Mouse (Mus musculus): Measurements from ENCODE around the gene Rere.

DNA sequence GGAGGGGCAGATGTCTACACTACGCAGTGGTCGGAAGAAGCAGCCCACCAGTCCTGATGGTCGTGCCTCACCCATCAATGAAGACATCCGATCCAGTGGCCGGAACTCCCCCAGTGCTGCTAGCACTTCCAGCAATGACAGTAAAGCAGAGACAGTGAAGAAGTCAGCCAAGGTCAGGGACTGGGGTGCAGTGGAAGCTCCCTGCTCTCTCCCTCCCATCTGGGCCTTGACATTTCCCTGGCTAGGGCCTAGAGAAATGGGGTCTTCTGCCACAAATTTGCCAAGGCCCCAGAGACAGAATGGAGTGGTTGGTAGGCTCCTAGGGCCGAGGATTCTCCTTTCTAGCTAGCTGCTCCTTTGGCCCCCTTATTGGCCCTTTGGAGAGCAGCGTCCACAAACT lies 332.3 kb downstream of the Rere start:
- no peak for TF ChIP-seq SMC3 (IDR thresholded peaks at IDR 0.05; ENCODE audit: low read depth, low read length)
- no peak for TF ChIP-seq EP300 (IDR thresholded peaks at IDR 0.05; ENCODE audit: low read depth in 1 of 2, low read length in 2 of 2)
- TF ChIP-seq POLR2A (IDR thresholded peaks at IDR 0.05; ENCODE audit: control insufficient read depth in 1 of 2, insufficient read depth in 1 of 2, low read depth in 1 of 2, low read length in 2 of 2, poor library complexity in 1 of 2): no peak
- TF ChIP-seq KAT2A (conservative IDR thresholded peaks at IDR 0.05; ENCODE audit: low read depth, low read length): no peak
- no peak for TF ChIP-seq CTCF (IDR thresholded peaks at IDR 0.05 in 2 of 3, conservative IDR thresholded peaks at IDR 0.05 in 1 of 3; ENCODE audit: control insufficient read depth in 1 of 3, insufficient read depth in 1 of 3, low read depth in 2 of 3, low read length in 3 of 3, poor library complexity in 1 of 3, severe bottlenecking in 1 of 3)
- no peak for TF ChIP-seq USF1 (IDR thresholded peaks at IDR 0.05; ENCODE audit: low read depth, low read length)

Data from MEL (cell line).